Mouse (Mus musculus): ENCODE results near the gene Heatr6.

Gene Heatr6

DNA sequence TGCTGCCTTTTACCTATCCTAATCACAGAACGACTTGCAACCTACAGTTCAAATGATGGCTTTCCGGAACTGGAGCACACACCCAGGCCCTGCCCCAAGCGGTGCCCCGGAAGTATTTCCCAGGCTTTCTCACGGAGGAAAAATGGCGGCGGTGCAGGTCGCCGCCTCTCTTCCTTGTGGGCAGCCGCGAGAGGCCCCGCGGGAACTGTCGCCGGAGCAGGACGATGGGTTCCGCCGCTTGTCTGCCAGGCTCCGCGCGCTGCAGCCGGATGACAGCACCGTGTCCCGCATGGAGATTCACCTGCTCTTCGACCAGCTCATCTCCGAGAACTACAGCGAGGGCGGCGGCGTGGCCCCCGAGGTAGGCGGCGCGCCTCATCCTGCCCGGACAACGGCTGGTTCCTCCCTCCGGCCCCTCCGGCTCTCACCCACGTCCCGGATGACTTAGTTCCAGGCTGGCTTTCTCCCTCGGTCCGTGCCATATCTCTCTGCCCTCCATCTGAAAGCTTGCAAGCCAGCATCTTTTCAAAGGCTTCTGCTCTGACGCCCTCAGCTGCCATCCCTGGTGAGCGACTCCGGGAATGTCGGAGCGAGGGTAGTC, at the start of gene Heatr6:
Heatr6 (plus strand) TSS at position 116 of the 601 bp plus-strand sequence.
- in situ Hi-C loops (cut with MboI; ENCODE audit: low sequenced_read_pairs) = no loop called here

DNA sequence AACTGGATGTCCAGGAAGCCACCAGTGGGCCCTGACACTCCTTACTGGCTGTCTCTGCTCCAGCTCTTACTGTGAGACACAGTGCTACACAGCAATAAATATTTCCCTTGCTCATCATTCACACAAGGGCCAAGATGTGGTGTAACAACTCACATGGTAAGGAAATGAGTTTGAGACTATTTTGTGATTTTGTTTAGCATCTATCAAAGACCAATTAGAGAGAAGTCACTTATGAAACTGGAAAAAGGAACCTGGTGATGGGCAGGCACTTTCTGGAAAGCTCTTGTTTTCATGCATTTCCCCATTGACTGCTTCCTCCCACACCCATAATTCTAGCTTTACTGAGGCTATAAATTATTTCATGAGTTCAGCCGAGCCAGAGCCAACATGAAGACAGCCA, 49.8 kb upstream of the Heatr6 start, which contains the start of gene Wfdc17:
Wfdc17 (plus strand) TSS at position 287 of the 400 bp plus-strand sequence.
- in situ Hi-C loops (cut with MboI; ENCODE audit: low sequenced_read_pairs) = no loop called here

DNA sequence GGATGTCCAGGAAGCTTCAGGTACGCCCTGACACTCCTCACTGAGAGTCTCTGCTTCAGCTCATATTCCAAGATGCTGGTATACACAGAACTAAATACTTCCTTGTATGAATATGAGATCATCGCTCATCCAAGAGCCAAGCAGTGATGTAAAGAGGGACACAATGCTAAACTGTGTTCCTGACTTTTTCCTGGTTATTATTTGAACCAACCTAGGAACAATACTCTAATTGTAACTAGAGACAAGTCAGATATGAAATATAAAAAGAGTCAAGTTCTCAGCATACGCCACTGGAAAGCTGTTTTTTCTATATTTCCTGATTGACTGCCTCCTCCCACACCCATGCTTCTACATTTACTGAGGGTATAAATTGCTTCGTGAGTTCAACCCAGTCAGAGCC, 44.8 kb upstream of the Heatr6 start, which contains the start of gene Wfdc18:
Wfdc18 (plus strand) TSS at position 301 of the 400 bp plus-strand sequence.
- in situ Hi-C loops (cut with MboI; ENCODE audit: low sequenced_read_pairs) = no loop called here

DNA sequence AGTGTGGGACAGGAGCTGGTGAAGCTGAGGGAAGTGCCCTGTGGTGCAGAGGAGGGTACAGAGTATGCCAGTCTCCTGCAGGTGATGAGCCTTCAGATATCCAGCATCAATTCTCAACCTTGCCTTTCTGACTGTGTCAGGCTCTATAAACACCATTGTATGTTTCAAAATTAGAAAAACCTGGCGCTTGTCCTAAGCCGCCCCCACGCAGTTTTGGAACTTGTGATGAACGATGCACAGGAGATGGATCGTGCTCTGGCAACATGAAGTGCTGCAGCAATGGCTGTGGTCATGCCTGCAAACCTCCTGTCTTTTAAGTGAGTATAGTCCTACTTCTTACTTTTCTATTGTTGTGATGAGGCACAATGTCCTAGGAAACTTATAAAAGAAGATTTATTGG, 43.8 kb upstream of the Heatr6 start:
- in situ Hi-C loops (cut with MboI; ENCODE audit: low sequenced_read_pairs) = no loop called here

DNA sequence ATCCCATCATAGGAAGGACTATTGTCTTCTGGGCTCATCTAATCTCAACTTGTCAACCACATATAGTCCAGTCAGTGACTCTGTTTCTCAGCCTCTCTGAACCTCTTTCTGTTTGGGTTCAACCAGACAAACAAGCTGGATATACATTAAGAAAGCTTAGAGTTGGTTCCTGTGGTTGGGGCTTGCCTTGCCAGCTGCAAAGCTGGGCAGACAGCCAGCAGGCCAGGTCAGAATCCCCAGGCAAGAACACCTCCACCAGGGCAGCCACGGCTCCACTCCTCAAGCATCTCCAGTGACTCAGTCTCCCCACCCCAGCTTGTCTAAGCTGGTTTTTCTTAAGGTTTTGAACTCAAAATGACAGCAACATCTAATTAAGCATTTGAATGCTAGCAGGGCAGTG, 40.8 kb upstream of the Heatr6 start:
- in situ Hi-C loops (cut with MboI; ENCODE audit: low sequenced_read_pairs) = no loop called here

DNA sequence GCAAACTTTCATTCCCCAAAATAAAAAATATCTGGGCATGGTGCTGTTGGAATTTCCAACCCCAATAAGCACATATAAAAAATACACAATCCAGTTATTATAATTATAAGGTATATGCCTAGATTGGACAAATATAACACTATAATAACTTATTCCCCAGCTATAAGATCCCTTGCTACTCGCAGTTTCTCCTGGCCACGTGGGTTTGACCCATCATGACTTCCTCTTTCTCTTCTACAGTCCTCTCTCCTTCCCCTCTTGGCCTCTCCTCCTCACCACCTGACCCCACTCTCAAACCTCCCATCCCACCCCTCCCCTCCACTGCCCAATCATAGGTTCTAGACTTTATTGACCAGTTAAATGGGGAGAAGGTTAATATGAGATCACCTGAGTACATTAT, 39.6 kb upstream of the Heatr6 start:
- in situ Hi-C loops (cut with MboI; ENCODE audit: low sequenced_read_pairs) = no loop called here

DNA sequence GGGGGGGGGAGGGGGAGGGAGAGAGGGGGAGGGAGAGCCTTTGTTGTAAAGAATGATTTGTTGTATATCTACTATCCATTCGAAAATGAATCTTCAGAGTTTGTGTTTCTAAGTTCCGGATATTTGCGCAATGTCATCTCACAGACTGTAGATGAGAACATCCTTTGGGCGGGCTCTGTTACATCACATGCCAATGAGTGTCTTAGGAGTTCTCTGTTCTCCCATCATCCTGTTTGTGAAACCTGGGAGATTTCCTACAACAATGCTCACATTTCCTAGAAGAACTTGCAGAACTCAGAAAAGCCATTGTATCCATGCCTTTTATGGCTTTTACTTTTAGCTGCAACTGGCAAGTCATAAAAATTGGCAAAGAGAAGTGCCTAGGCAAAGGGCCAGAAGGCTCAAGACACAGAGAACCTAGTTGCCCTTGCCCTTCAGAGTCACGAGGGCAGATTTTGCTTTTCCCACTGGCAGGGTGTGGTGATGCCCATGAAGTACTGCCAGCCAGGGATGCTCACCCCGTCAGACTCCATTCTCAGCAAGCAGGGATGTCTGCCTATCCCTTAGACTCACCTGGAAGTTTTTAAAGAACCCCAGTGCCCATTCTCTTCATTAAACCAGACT, 36.3 kb upstream of the Heatr6 start:
- in situ Hi-C loops (cut with MboI; ENCODE audit: low sequenced_read_pairs) = no loop called here

DNA sequence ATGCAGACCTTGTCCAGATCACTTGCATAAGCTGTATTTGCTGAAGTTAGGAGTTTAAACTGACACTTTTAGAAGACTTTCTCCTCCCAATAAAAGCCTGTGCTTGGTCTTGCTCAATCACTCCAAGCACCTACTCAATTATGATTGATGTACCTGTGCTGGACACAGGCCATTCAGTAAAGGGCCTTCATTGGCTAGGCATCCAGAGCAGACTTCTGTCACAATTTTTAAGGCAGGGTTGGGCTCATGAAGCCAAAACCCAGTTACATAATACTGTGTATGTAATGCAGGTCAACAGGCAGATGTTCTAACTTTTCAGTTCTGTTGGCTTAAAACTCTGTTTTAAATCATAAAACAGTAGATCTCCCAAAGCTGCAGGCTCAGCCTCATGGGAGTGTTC, 32.7 kb upstream of the Heatr6 start:
- in situ Hi-C loops (cut with MboI; ENCODE audit: low sequenced_read_pairs) = no loop called here

DNA sequence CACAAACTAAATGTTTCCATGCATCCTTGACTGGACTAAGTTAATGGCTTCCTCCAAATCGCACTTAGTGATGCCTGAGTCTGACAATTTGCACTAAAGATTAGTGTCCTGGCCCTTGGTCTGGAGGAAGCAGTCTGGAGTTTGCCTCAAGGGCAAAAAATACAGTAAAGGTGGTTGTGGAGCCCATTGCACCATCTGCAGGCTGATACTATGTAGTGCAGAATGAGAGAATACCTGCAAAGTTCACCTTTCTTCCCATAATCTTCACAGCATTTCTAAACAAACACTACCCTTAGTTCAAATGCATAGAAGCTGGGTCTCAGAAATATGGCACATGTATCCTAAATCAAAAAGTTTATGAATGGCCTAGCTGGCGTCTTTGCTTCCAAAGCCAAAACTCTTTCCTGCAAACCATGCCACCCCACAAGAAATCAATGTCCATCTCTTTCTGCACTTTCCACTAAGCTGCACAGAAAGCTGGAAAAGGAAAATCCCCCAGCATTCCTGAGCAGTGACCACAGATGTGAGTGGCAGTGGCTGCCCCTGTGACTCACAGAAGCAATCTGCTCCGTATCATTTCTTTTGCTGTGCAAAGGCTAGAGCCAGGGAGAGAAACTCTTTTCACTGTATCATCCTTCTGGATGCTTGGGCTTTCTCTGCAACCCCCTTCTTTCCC, 24.6 kb upstream of the Heatr6 start:
- in situ Hi-C loops (cut with MboI; ENCODE audit: low sequenced_read_pairs) = no loop called here

DNA sequence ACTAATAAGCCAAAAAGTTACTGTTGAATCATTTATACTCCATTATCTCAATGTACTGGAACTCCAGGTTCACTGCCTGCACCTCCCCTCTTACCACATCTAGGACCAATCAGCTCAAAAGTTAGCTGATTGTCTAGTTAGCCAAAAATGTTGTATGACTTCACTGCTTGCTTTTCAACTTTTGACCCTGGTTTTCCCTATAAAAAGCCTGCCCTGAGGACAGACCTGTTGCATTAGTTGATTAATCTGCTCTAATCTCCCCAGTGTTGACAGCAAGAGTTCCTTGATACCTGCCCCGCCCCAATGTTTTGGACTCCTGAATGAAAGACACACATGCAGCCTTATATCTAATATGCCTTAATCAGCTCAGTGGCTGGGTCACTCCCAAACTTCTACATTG, 22.4 kb upstream of the Heatr6 start:
- in situ Hi-C loops (cut with MboI; ENCODE audit: low sequenced_read_pairs) = no loop called here

DNA sequence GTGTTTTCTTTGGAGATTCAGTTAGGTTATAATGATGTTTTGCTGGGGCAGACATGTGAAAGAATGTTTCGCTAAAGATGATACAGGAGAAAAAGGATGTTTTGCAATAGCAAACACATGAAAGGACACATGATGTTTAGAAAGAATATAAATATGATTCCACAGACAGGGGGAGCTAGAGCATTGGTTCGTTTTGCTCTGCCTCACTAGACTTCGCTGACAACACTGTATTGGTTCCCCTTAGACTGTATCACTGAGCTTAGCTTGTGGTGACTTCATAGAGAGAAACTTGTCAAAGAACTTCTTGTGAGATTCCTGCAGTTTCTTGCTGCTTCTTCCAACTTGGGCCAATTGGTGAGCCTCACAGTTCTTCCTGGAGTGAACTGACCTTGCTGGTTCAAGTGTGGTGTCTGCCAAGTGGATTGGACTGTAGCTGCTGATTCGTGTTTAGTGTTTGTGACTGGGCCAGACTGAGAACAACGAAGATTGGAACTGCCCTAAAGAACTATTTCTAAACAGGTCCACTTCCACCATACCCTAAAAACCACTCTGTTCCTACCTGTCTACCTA, 20.3 kb upstream of the Heatr6 start:
- in situ Hi-C loops (cut with MboI; ENCODE audit: low sequenced_read_pairs) = no loop called here

DNA sequence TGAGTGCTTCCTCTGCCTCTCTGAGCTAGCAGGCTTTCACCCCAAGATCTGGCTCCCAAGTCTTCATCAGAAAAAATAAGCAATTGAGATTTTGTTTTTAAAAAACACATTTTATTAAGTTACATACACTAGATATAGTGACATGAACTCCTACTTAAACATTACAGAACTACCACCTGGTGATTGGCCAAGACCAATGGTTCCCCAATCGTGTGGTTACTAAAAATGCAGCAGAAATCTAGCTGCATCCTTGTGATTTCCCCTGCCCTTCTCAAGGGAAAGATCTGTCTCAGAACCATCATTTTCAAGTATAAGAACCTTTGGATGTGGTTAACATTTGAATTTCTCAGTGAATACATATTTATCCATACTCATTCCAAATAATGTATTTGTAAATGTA, 19.3 kb upstream of the Heatr6 start:
- in situ Hi-C loops (cut with MboI; ENCODE audit: low sequenced_read_pairs) = no loop called here

DNA sequence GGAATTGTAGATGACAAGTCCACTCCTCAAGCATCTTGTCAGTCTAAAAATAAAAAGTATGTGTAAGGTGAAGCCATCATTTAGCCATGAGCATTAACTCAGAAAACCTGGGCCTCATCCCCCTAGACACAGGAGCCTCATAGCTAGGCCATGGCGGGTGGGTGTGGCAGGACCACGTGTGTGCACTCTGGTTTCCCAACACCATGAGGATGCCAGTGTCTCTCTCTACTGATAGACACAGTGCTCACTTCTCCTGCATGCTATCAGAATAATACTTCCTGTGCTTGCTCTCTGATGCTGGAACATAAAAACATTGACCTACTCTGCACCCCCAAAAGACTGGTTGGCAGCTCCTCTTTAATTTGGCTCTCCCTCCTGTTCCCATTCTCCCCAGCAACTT, 17.6 kb upstream of the Heatr6 start:
- in situ Hi-C loops (cut with MboI; ENCODE audit: low sequenced_read_pairs) = no loop called here

DNA sequence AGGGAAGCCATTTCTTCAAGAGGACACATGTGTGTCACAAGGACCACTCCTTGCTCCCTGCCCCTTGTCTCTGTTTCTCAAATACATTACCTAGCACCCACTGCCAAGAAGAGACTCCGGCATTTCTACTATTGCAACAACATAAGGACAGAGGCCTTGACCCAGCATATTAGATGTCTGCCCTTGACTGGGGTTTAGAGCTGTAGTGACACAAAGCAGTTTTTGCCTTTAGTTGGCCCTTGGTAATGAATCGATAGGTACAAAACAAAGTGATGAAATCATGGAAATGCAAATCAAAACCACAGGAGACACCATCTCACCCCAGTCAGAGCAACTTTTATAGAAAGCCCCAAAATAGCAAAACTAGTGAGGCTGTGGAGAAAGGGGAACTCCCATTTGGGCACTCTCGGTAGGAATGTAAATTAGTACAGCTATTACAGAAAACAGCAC, 16.4 kb upstream of the Heatr6 start:
- in situ Hi-C loops (cut with MboI; ENCODE audit: low sequenced_read_pairs) = no loop called here

DNA sequence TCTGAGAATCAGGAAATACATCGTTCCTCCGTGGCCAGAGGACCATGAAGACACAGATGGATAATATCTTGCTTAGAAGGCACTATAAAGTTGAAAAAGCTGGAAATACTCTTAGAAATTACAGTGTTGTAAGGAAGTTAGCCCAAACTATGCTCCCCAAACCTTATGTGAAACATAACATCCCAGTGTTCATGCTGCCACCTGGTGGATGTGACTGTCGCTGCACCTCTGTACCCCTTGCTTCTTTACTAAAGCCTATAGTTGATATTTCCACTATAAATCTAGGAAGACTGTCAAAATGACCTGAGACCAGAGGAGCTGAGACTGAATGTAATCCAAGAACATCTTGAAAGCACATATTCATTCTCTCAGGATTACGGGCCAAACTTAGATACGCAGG, 14.3 kb upstream of the Heatr6 start:
- in situ Hi-C loops (cut with MboI; ENCODE audit: low sequenced_read_pairs) = no loop called here

DNA sequence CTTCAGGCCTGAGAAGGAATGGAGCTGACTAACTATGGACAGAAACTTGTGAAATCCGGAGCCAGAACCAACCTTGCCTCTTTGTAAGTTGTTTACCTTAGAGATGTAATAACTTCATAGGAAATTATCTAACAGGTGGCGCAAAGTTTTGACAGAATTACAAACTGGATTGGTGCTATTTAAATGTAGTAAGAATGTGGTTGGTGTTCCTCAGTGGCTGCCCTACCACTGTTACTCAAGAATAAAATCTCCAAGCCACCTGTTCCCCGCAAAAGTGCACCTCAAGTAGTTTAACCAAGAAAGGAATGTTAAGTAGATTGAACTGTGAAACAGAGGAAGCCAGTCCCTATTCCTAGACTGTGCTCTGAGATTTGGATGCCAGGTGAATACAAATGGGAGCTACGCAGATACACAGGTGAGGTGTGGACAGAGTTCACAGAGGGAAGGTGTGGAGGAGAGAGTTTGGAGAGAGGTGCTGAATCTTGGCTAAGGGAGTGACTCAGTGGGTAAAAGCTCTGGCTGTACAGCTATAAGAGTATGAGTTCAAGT, 13.0 kb upstream of the Heatr6 start:
- in situ Hi-C loops (cut with MboI; ENCODE audit: low sequenced_read_pairs) = loop anchor here (10.0 kb wide), 1 partner anchor 176 kb away; no protein-coding TSS in a partner anchor

DNA sequence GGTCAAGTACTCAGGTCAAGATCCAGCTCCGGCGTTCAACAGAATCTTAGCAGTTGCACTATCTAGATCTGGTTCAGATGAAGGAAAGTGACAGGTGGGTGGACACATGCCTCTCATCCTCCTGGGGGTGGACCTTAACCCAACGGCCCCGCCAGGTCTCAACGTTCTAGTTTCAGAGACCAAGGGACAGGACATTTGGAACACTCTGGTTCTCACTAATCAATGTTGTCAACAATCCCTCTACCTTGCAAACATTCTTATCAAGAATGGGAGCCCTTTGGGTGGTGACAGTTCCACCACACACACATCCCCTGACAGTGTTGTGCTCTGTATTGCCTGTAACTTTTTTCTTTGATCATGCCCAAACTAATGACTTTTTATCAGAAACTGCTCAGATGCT, 11.7 kb upstream of the Heatr6 start:
- in situ Hi-C loops (cut with MboI; ENCODE audit: low sequenced_read_pairs) = loop anchor here (10.0 kb wide), 1 partner anchor 177 kb away; no protein-coding TSS in a partner anchor

DNA sequence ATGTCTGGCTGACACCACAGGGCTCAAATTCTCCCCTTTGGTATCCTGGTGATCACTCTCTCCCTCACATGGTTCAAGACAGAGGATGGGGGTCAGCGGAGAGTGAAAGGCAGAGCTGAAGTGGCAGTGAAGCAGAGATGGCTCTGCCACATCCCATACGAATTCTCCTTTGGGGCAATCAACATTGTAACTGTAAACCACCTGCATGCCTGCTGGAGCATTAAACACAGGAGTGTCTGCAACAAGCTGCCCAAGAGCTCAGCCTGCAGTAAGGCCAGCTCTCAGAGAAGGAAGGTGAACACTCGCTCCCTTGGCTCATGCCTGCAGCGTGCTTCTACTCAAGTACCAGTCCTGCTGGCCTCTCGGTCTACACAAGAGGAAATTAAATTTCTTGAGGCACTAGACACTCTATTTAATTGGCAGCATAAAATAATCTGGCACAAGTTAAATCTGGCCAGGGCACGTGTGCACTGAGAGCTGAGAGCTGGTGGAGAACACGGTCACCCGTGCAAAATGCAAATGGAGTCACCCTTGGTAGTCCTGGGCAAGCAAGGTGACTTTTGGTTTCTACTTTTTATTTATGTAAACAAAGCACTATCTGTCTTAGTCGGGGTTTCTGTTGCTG, 10.7 kb upstream of the Heatr6 start:
- in situ Hi-C loops (cut with MboI; ENCODE audit: low sequenced_read_pairs) = loop anchor here (10.0 kb wide), 1 partner anchor 178 kb away; no protein-coding TSS in a partner anchor

DNA sequence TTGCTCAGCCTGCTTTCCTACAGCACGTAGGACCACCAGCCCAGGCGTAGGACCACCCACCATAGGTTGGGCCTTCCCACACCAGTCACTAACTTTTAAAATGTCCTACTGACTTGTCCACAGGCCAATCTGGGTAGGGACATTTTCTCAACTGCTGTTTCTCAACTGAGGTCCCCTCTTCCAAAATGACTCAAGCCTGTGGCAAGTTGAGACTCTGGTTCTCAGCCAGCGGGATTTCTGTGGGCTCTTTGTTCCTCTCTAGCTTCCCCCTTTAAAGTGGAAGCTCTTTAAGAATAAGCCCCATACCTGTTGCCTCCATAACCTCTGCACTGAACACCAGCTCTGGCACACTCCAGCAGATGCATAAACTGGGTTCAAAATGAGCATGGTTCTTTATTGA, 10.0 kb upstream of the Heatr6 start:
- in situ Hi-C loops (cut with MboI; ENCODE audit: low sequenced_read_pairs) = loop anchor here (10.0 kb wide), 1 partner anchor 179 kb away; no protein-coding TSS in a partner anchor

DNA sequence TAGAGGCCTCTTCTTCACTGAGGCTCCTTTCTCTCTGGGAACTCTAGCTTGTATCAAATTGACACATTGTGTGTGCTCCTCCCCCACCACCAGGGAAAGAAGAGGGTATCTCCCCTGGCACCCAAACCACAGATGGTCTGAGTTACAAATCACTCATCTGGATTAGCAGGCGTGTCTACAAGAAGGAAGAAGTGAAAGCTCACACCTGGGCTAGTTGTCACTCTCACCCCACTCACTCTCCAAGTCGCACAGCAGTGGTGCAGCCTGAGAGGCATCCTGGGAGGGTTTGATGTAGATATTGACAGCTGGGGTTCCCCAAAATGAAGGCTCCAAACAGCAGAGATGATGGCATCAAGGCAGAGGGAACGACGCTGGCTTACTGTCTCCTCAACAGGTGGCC, 7.3 kb upstream of the Heatr6 start:
- in situ Hi-C loops (cut with MboI; ENCODE audit: low sequenced_read_pairs) = loop anchor here (10.0 kb wide), 1 partner anchor 181 kb away; no protein-coding TSS in a partner anchor

DNA sequence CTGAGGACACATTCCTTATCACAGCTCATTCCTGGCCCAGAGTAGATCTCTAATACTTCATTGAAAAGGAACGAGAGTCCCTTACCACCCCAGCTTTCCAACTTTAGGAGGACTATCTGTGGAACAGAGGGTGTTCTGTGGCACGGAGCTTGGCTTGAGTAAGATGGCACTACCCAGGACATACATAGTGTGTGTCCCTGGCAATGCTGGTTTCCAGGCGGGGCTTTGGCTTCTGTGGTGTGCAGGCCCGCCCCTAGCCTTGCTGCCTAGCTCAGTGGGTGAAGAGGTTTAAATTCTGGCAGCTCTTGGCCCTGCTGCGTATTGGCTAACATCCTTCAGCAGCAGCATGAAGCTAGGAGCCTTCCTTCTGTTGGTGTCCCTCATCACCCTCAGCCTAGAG, 6.8 kb upstream of the Heatr6 start, which contains the start of gene Wfdc21:
Wfdc21 (plus strand) TSS at position 260 of the 400 bp plus-strand sequence.
- in situ Hi-C loops (cut with MboI; ENCODE audit: low sequenced_read_pairs) = loop anchor here (10.0 kb wide), 1 partner anchor 182 kb away; no protein-coding TSS in a partner anchor
